Mouse (Mus musculus) ES-Bruce4 (cell line): Measurements from ENCODE around the gene Hpgds.

ENCODE experiments used
- CTCF ChIP-seq: IDR thresholded peaks from one replicate; pipeline ENCODE4 v1.8.1; 2011; ENCODE audit warnings: low read depth, low read length
- EP300 ChIP-seq: IDR thresholded peaks from 2 replicates; pipeline ENCODE4 v1.6.1; 2011; ENCODE audit warnings: low read depth, low read length; ENCODE audit not compliant: insufficient read depth
- POLR2A ChIP-seq: IDR thresholded peaks from one replicate; pipeline ENCODE4 v1.8.1; 2011; ENCODE audit warnings: low read length; ENCODE audit not compliant: insufficient read depth

- TF ChIP-seq CTCF (no peak), POLR2A (no peak), EP300 (no peak)
These were observed 14.8 kb upstream of the Hpgds start for GRCm38 (mm10) chr6:65159381-65159942.
